ENCODE assay signal across 17 mouse cellular contexts in genomic region chr2:65116428-65117125, GRCm38 (mm10).
A peak's percentile ranks its signal among the peaks of the same experiment; 100 is the strongest.
DNase-seq lines count a peak whose midpoint lies in the region; ATAC-seq and TF ChIP-seq lines count a peak whose summit lies in the region.
"Had no signal": no experiment of that assay in that cellular context is flagged by ENCODE, and none has a peak within 500 bp of the region (broad histone marks: within the 10 kb centered on the region; RNA-seq: fewer than 3 reads in every experiment).

No protein-coding gene starts in this region.

- no peaks in the 10 kb centered on the region for H3K36me3 ChIP-seq in intestine, embryonic 14.5 days (ENCODE audit: control insufficient read depth, insufficient read depth, low read length)
- no peaks in the 10 kb centered on the region for H3K36me3 ChIP-seq in kidney, embryonic 16.5 days (ENCODE audit: insufficient read depth, low read length)
- H3K36me3 ChIP-seq in liver, embryonic 16.5 days (ENCODE audit: control insufficient read depth, insufficient read depth): no peaks in the 10 kb centered on the region
- H3K36me3 ChIP-seq in forebrain, embryonic 10.5 days (replicated peaks): no peaks in the 10 kb centered on the region
- no peaks in the 10 kb centered on the region for H3K36me3 ChIP-seq in forebrain, embryonic 12.5 days (replicated peaks)
- H3K36me3 ChIP-seq: heart, embryonic 13.5 days; hindbrain, embryonic 10.5 days had no signal

- H3K9me3 ChIP-seq in intestine, embryonic 14.5 days (ENCODE audit: control insufficient read depth, low read length): no peaks in the 10 kb centered on the region
- H3K9me3 ChIP-seq in kidney, embryonic 16.5 days (ENCODE audit: low read length): no peaks in the 10 kb centered on the region
- no peaks in the 10 kb centered on the region for H3K9me3 ChIP-seq in liver, embryonic 16.5 days (replicated peaks; ENCODE audit: control insufficient read depth, low read length)
- H3K9me3 ChIP-seq in forebrain, embryonic 10.5 days: no peaks in the 10 kb centered on the region
- H3K9me3 ChIP-seq in forebrain, embryonic 12.5 days: no peaks in the 10 kb centered on the region
- H3K9me3 ChIP-seq: heart, embryonic 13.5 days; hindbrain, embryonic 10.5 days had no signal

- H3K27ac ChIP-seq in intestine, embryonic 14.5 days (ENCODE audit: low read depth): peak overlapping the region; percentile 4
- peak overlapping the region; percentile 83 for H3K27ac ChIP-seq in kidney, embryonic 16.5 days (ENCODE audit: low read length)
- H3K27ac ChIP-seq in liver, embryonic 16.5 days (ENCODE audit: low read length): no peak overlapping the region
- H3K27ac ChIP-seq in forebrain, embryonic 10.5 days: no peak overlapping the region
- H3K27ac ChIP-seq in forebrain, embryonic 12.5 days: no peak overlapping the region
- no peak overlapping the region for H3K27ac ChIP-seq in cerebellum, adult 2 months (ENCODE audit: insufficient read depth, low read length)
- H3K27ac ChIP-seq: heart, embryonic 13.5 days; hindbrain, embryonic 10.5 days had no signal

- TF ChIP-seq POLR2A in cerebellum, adult 2 months (IDR thresholded peaks at IDR 0.05; ENCODE audit: borderline replicate concordance, insufficient read depth, low read length): no peak

- TF ChIP-seq CTCF in cerebellum, adult 2 months (IDR thresholded peaks at IDR 0.05; ENCODE audit: borderline replicate concordance, insufficient read depth, low read depth, low read length): no peak

- H3K9ac ChIP-seq in intestine, embryonic 14.5 days (ENCODE audit: low read length): no peak overlapping the region
- H3K9ac ChIP-seq in kidney, embryonic 16.5 days (replicated peaks; ENCODE audit: low read length): no peak overlapping the region
- H3K9ac ChIP-seq in liver, embryonic 16.5 days (ENCODE audit: low read depth, low read length): no peak overlapping the region
- H3K9ac ChIP-seq in forebrain, embryonic 12.5 days: no peak overlapping the region
- H3K9ac ChIP-seq: heart, embryonic 13.5 days had no signal

- peak overlapping the region; percentile 11; the same call in 1 of the 2 replicates for H3K4me2 ChIP-seq in intestine, embryonic 14.5 days (ENCODE audit: low read length)
- peak overlapping the region; percentile 28 for H3K4me2 ChIP-seq in kidney, embryonic 16.5 days (replicated peaks; ENCODE audit: low read depth, low read length)
- H3K4me2 ChIP-seq in liver, embryonic 16.5 days (ENCODE audit: low read depth, low read length): peak overlapping the region; percentile 17; the same call in 1 of the 2 replicates
- H3K4me2 ChIP-seq in forebrain, embryonic 12.5 days: no peak overlapping the region
- H3K4me2 ChIP-seq: heart, embryonic 13.5 days had no signal

- no peaks in the 10 kb centered on the region for H3K27me3 ChIP-seq in intestine, embryonic 14.5 days (replicated peaks; ENCODE audit: control insufficient read depth, insufficient read depth, low read length)
- no peaks in the 10 kb centered on the region for H3K27me3 ChIP-seq in kidney, embryonic 16.5 days (ENCODE audit: insufficient read depth, low read length)
- no peaks in the 10 kb centered on the region for H3K27me3 ChIP-seq in liver, embryonic 16.5 days (ENCODE audit: control insufficient read depth, insufficient read depth, low read depth, low read length)
- no peaks in the 10 kb centered on the region for H3K27me3 ChIP-seq in forebrain, embryonic 10.5 days (ENCODE audit: poor library complexity, severe bottlenecking)
- no peaks in the 10 kb centered on the region for H3K27me3 ChIP-seq in forebrain, embryonic 12.5 days
- no peaks in the 10 kb centered on the region for H3K27me3 ChIP-seq in cerebellum, adult 2 months (ENCODE audit: control insufficient read depth, insufficient read depth, low read length)
- H3K27me3 ChIP-seq: heart, embryonic 13.5 days had no signal

- H3K4me1 ChIP-seq in intestine, embryonic 14.5 days (replicated peaks; ENCODE audit: control insufficient read depth, insufficient read depth, low read length): no peaks in the 10 kb centered on the region
- H3K4me1 ChIP-seq in kidney, embryonic 16.5 days (ENCODE audit: insufficient read depth, low read length): peaks cover 13% of the 10 kb centered on the region
- H3K4me1 ChIP-seq in liver, embryonic 16.5 days (ENCODE audit: control insufficient read depth, low read depth, low read length): peaks cover 3% of the 10 kb centered on the region; the same call in 1 of the 2 replicates
- no peaks in the 10 kb centered on the region for H3K4me1 ChIP-seq in forebrain, embryonic 10.5 days
- no peaks in the 10 kb centered on the region for H3K4me1 ChIP-seq in forebrain, embryonic 12.5 days
- no peaks in the 10 kb centered on the region for H3K4me1 ChIP-seq in cerebellum, adult 2 months (ENCODE audit: control insufficient read depth, insufficient read depth, low read length)
- H3K4me1 ChIP-seq: hindbrain, embryonic 10.5 days had no signal

- H3K4me3 ChIP-seq in intestine, embryonic 14.5 days (ENCODE audit: low read depth, low read length): no peak overlapping the region
- H3K4me3 ChIP-seq in kidney, embryonic 16.5 days (ENCODE audit: low read length): no peak overlapping the region
- no peak overlapping the region for H3K4me3 ChIP-seq in liver, embryonic 16.5 days (ENCODE audit: low read depth, low read length)
- H3K4me3 ChIP-seq in forebrain, embryonic 10.5 days: no peak overlapping the region
- H3K4me3 ChIP-seq in forebrain, embryonic 12.5 days (replicated peaks): no peak overlapping the region
- H3K4me3 ChIP-seq in cerebellum, adult 2 months (replicated peaks; ENCODE audit: insufficient read depth, low read depth, low read length): no peak overlapping the region
- H3K4me3 ChIP-seq: erythroblast, embryonic 14.5 days; heart, embryonic 13.5 days; hindbrain, embryonic 10.5 days had no signal

- 68% methylated on average over 2 of the region's 2 CpGs for WGBS in intestine, embryonic 14.5 days
- 52% methylated on average over 2 of the region's 2 CpGs for WGBS in kidney, embryonic 16.5 days
- 39% methylated on average over 2 of the region's 2 CpGs for WGBS in liver, embryonic 16.5 days (ENCODE audit: insufficient replicate concordance)
- 86% methylated on average over 2 of the region's 2 CpGs for WGBS in forebrain, embryonic 10.5 days
- WGBS in forebrain, embryonic 12.5 days: 86% methylated on average over 2 of the region's 2 CpGs
- 87% methylated on average over 2 of the region's 2 CpGs for WGBS in cerebellum, adult 2 months

- peak; percentile 27 to 79 for DNase-seq in kidney, adult 8-10 months
- DNase-seq in kidney, adult 18-20 months: no peak
- no peak for DNase-seq in intestine, embryonic 14.5 days (ENCODE audit: low spot score)
- no peak for DNase-seq in forebrain, embryonic 10.5 days (ENCODE audit: extremely low spot score, low spot score)
- DNase-seq in cerebellum, adult 2 months: no peak
- DNase-seq: cerebellum, postnatal 25 days; gastrocnemius, postnatal 25 days; left cerebral cortex, postnatal 4 days; lung, postnatal 14 days; midbrain, embryonic 14.5 days; right cerebral cortex, postnatal 25 days had no signal

- peak; percentile 91 for ATAC-seq in intestine, embryonic 14.5 days (replicated peaks; ENCODE audit: low FRiP score, low TSS enrichment, low read depth)
- peak; percentile 96 for ATAC-seq in kidney, embryonic 16.5 days (ENCODE audit: low FRiP score, low TSS enrichment)
- peak; percentile 73 for ATAC-seq in liver, embryonic 16.5 days (ENCODE audit: low read depth)
- ATAC-seq in forebrain, embryonic 12.5 days (ENCODE audit: low FRiP score): no peak

Comparison
In these comparisons a context has a peak if more than half of its experiments do, and no peak if none do; other contexts are left out.
1. DNase-seq: peak in kidney, adult 8-10 months (2 of 2); none in kidney, adult 18-20 months (single experiment), intestine, embryonic 14.5 days (single experiment), forebrain, embryonic 10.5 days (single experiment) and cerebellum, adult 2 months (0 of 2).
2. H3K27ac ChIP-seq: peak in intestine, embryonic 14.5 days (single experiment) and kidney, embryonic 16.5 days (single experiment); none in liver, embryonic 16.5 days (single experiment), forebrain, embryonic 10.5 days (single experiment), forebrain, embryonic 12.5 days (single experiment) and cerebellum, adult 2 months (single experiment).